Mouse (Mus musculus): ENCODE measurements at regions not wholly inside any gene's neighbourhood (a gene's known extent, or its start where the extent isn't known, plus 50 kb on each side); places are given as distances from the start of the nearest gene placed in this dataset.

DNA sequence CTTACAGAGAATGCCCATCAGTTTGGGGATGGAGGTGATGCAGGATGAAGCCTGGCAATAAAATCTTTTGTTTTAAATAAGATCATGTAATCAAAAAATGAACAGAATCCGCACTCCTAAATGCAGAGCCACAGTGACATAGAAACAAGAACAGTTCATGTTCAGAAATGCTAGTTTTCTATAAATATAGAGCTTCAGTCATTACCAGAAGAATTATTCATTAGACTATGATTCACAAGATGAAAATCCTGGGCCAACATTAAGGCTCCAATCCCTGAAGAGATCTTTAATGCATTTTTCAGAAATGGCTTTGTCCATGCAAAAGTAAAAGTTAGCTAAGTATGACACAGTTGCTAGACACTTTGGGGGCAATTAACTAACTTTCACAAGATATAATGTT, 209.6 kb upstream of the Fshr start:
- TF ChIP-seq CHD2 (IDR thresholded peaks at IDR 0.05; ENCODE audit: low read depth, low read length), result no peak
- TF ChIP-seq MAFK (IDR thresholded peaks at IDR 0.05; ENCODE audit: insufficient read depth, low read depth, low read length), result no peak
- TF ChIP-seq HCFC1 (IDR thresholded peaks at IDR 0.05; ENCODE audit: borderline replicate concordance, insufficient read depth, low read length), result no peak
- no peak for TF ChIP-seq ZC3H11A (IDR thresholded peaks at IDR 0.05; ENCODE audit: borderline replicate concordance, low read depth, low read length)
